Comparison of ENCODE assay signal across 28 mouse cellular contexts in the genomic region with DNA sequence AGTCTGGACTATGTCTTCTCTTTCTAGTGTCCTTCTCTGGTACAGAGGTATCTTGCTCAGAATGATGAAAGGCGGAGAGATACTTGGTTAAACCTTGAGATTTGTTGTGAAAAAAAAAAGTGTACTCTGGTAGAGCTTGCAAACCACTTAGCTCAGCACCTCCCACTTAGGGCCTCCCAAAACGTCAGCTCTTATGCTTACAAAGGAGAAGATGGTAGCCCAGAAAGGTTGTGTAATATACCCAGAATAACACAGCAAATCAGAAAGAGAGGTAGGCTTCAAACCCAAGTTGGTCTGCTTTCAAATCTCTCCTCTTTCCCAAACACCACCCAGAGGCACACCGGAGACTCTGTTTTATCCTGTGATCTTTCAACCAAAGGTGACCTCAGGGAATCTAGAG.
"Had no signal": no experiment of that assay in that cellular context is flagged by ENCODE, and none has a peak within 500 bp of the region (broad histone marks: within the 10 kb centered on the region; RNA-seq: fewer than 3 reads in every experiment).

No protein-coding gene starts in this region.

- H3K27ac ChIP-seq: limb, embryonic 10.5 days; limb, embryonic 12.5 days; limb, embryonic 13.5 days; limb, embryonic 15.5 days; liver, embryonic 12.5 days; liver, embryonic 13.5 days; liver, embryonic 14.5 days; liver, embryonic 15.5 days; lung, embryonic 15.5 days; macrophage; midbrain, embryonic 12.5 days; midbrain, embryonic 13.5 days; midbrain, embryonic 15.5 days had no signal

- H3K4me1 ChIP-seq: limb, embryonic 12.5 days; limb, embryonic 13.5 days; limb, embryonic 15.5 days; liver, embryonic 12.5 days; liver, embryonic 13.5 days; liver, embryonic 15.5 days; lung, embryonic 15.5 days; megakaryocyte, embryonic 14.5 days; midbrain, embryonic 13.5 days; midbrain, embryonic 15.5 days had no signal

- H3K27me3 ChIP-seq: limb, embryonic 13.5 days; limb, embryonic 15.5 days; liver, embryonic 12.5 days; liver, embryonic 13.5 days; liver, embryonic 15.5 days; lung, embryonic 15.5 days; megakaryocyte, embryonic 14.5 days; midbrain, embryonic 12.5 days; midbrain, embryonic 13.5 days; midbrain, embryonic 15.5 days had no signal

- H3K4me3 ChIP-seq: limb, embryonic 10.5 days; limb, embryonic 12.5 days; limb, embryonic 13.5 days; limb, embryonic 15.5 days; liver, embryonic 12.5 days; liver, embryonic 13.5 days; liver, embryonic 15.5 days; lung, embryonic 15.5 days; megakaryocyte, embryonic 14.5 days; midbrain, embryonic 12.5 days; midbrain, embryonic 13.5 days; midbrain, embryonic 15.5 days; myocyte had no signal

- H3K36me3 ChIP-seq: limb, embryonic 10.5 days; limb, embryonic 12.5 days; limb, embryonic 13.5 days; limb, embryonic 15.5 days; liver, embryonic 12.5 days; liver, embryonic 13.5 days; liver, embryonic 15.5 days; lung, embryonic 15.5 days; midbrain, embryonic 12.5 days; midbrain, embryonic 13.5 days; midbrain, embryonic 15.5 days had no signal

- ATAC-seq: liver, embryonic 12.5 days; liver, postnatal 0 days; lung, postnatal 0 days; midbrain, embryonic 13.5 days; midbrain, embryonic 15.5 days; midbrain, embryonic 16.5 days had no signal

- H3K9me3 ChIP-seq: limb, embryonic 10.5 days; limb, embryonic 12.5 days; limb, embryonic 13.5 days; limb, embryonic 15.5 days; liver, embryonic 12.5 days; liver, embryonic 13.5 days; liver, embryonic 15.5 days; lung, embryonic 15.5 days; midbrain, embryonic 12.5 days; midbrain, embryonic 13.5 days; midbrain, embryonic 15.5 days had no signal

- DNase-seq: left cerebral cortex, postnatal 4 days; liver; liver, embryonic 13.5 days; liver, postnatal 0 days; lung, adult 18-20 months; lung, adult 2 months; lung, embryonic 14.5 days; lung, postnatal 10 days; lung, postnatal 14 days; lung, postnatal 36 days; lung, postnatal 4 days; midbrain, embryonic 14.5 days had no signal
